Mouse (Mus musculus): ENCODE measurements around the gene Kalrn.
A peak's percentile ranks its signal among the peaks of the same experiment; 100 is the strongest.
"Not testable (repeated sequence)": the region's sequence is repeated elsewhere in the genome, so short reads cannot be mapped to it uniquely, and the experiment has no call there.

Kalrn gene

GRCm38 (mm10) chr16:34310363-34310762, 263.0 kb downstream of the Kalrn start:
- no peak for DNase-seq (ENCODE audit: low spot score)

- no peak for DNase-seq (ENCODE audit: low spot score)
These were observed 265.0 kb downstream of the Kalrn start for GRCm38 (mm10) chr16:34308324-34308723.

- DNase-seq (ENCODE audit: low spot score) = no peak
These were observed 265.9 kb downstream of the Kalrn start for GRCm38 (mm10) chr16:34307458-34307857.

GRCm38 (mm10) chr16:34305586-34305985, 267.7 kb downstream of the Kalrn start:
- DNase-seq (ENCODE audit: low spot score) = no peak

- DNase-seq (ENCODE audit: low spot score) = not testable (repeated sequence)
These were observed 269.5 kb downstream of the Kalrn start for GRCm38 (mm10) chr16:34303818-34304217.

- no peak for DNase-seq (ENCODE audit: low spot score)
These were observed 270.8 kb downstream of the Kalrn start for GRCm38 (mm10) chr16:34302503-34302902.

- no peak for DNase-seq (ENCODE audit: low spot score)
These were observed 271.3 kb downstream of the Kalrn start for GRCm38 (mm10) chr16:34302063-34302462.

GRCm38 (mm10) chr16:34299226-34299625, 274.1 kb downstream of the Kalrn start:
- DNase-seq (ENCODE audit: low spot score) = no peak

GRCm38 (mm10) chr16:34297911-34298682, 275.2 kb downstream of the Kalrn start:
- DNase-seq (ENCODE audit: low spot score) = no peak

GRCm38 (mm10) chr16:34294568-34294967, 278.8 kb downstream of the Kalrn start:
- no peak for DNase-seq (ENCODE audit: low spot score)

GRCm38 (mm10) chr16:34293675-34294074, 279.7 kb downstream of the Kalrn start:
- no peak for DNase-seq (ENCODE audit: low spot score)

GRCm38 (mm10) chr16:34289583-34289982, 283.7 kb downstream of the Kalrn start:
- no peak for DNase-seq (ENCODE audit: low spot score)

GRCm38 (mm10) chr16:34282026-34282425, 291.3 kb downstream of the Kalrn start:
- DNase-seq (ENCODE audit: low spot score) = no peak

GRCm38 (mm10) chr16:34279654-34280383, 293.5 kb downstream of the Kalrn start:
- peak; percentile 40 for DNase-seq (ENCODE audit: low spot score)

- no peak for DNase-seq (ENCODE audit: low spot score)
These were observed 295.0 kb downstream of the Kalrn start for GRCm38 (mm10) chr16:34278249-34278790.

GRCm38 (mm10) chr16:34274607-34275006, 298.7 kb downstream of the Kalrn start:
- DNase-seq (ENCODE audit: low spot score) = no peak

- DNase-seq (ENCODE audit: low spot score) = peak; percentile 70
These were observed 301.9 kb downstream of the Kalrn start for GRCm38 (mm10) chr16:34271476-34271875.

- no peak for DNase-seq (ENCODE audit: low spot score)
These were observed 302.7 kb downstream of the Kalrn start for GRCm38 (mm10) chr16:34270681-34271080.

GRCm38 (mm10) chr16:34269642-34270041, 303.7 kb downstream of the Kalrn start:
- DNase-seq (ENCODE audit: low spot score) = no peak

- DNase-seq (ENCODE audit: low spot score) = no peak
These were observed 305.6 kb downstream of the Kalrn start for GRCm38 (mm10) chr16:34267751-34268150.

- DNase-seq (ENCODE audit: low spot score) = no peak
These were observed 308.7 kb downstream of the Kalrn start for GRCm38 (mm10) chr16:34264671-34265070.

- DNase-seq (ENCODE audit: low spot score) = peak; percentile 67
These were observed 310.4 kb downstream of the Kalrn start for GRCm38 (mm10) chr16:34262731-34263460.
